Mouse (Mus musculus) myocyte (in vitro differentiated cells): ENCODE measurements at regions not wholly inside any gene's neighbourhood (a gene's known extent, or its start where the extent isn't known, plus 50 kb on each side); places are given as distances from the start of the nearest gene placed in this dataset.

Experiments used
- CEBPB ChIP-seq: IDR thresholded peaks from 2 replicates; pipeline ENCODE4 v1.6.1; 2011; ENCODE audit warnings: mild to moderate bottlenecking, moderate library complexity; ENCODE audit not compliant: poor library complexity, insufficient read depth, severe bottlenecking
- E2F4 ChIP-seq: IDR thresholded peaks from one replicate; pipeline ENCODE4 v1.6.1; 2011; ENCODE audit warnings: mild to moderate bottlenecking, control low read depth, moderate library complexity; ENCODE audit not compliant: insufficient read depth
- MAX ChIP-seq: IDR thresholded peaks from one replicate; pipeline ENCODE4 v1.6.1; 2011; ENCODE audit warnings: low read depth, mild to moderate bottlenecking, control low read depth
- MYOD1 ChIP-seq, 3 experiments: IDR thresholded peaks; one replicate each; pipeline ENCODE4 v1.6.1; 2011; ENCODE audit warnings: control low read depth in 2 of 3, low read depth in 2 of 3, mild to moderate bottlenecking in 2 of 3, moderate library complexity in 1 of 3; ENCODE audit not compliant: insufficient read length in 2 of 3, control insufficient read depth in 1 of 3
- POLR2A ChIP-seq: IDR thresholded peaks from one replicate; pipeline ENCODE4 v1.6.1; 2011; ENCODE audit warnings: low read depth, mild to moderate bottlenecking, control low read depth, moderate library complexity; ENCODE audit not compliant: insufficient read length
- USF1 ChIP-seq: IDR thresholded peaks from one replicate; pipeline ENCODE4 v1.6.1; 2011; ENCODE audit warnings: low read depth, mild to moderate bottlenecking, control low read depth, moderate library complexity

GRCm38 (mm10) chr10:98796016-98796415 is 118.2 kb upstream of the Atp2b1 start:
- no peak for TF ChIP-seq POLR2A
- no peak for TF ChIP-seq MYOD1 (IDR thresholded peaks at IDR 0.05; ENCODE audit: control insufficient read depth in 1 of 3, insufficient read length in 2 of 3, low read depth in 2 of 3)
- no peak for TF ChIP-seq MAX
- no peak for TF ChIP-seq E2F4
- TF ChIP-seq CEBPB, result no peak
- TF ChIP-seq USF1, result no peak
